Mouse (Mus musculus): ENCODE measurements around the gene Vmn1r87.

Gene Vmn1r87

DNA sequence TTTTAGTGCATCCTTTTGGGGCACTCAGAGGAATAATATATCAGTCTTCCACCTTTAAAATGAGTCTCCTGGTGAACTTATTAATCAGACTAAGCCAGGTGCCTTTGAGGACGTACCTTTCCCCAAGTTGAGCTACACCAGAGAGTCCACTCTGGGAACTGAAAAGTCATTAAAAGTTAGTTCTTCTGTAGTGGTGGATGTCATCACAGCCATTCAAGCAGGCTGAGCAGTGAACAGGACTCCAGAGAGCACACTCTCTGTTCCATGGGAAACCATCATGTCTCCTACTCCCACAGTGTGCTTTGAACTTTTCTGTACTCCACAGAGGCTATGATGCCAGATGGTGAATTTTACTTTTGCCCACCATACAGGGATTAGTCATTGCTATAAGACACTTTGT lies at the start of gene Vmn1r87:
TSS of gene Vmn1r87 (minus strand) at position 101 of the 400 bp plus-strand sequence.
- no peak for DNase-seq (ENCODE audit: low spot score)

GRCm38 (mm10) chr7:13159268-13159667 lies 19.3 kb upstream of the Vmn1r87 start, which contains the start of gene Vmn1r88:
Gene Vmn1r88 (plus strand): TSS chr7:13159568.
- DNase-seq (ENCODE audit: low spot score) = no peak

DNA sequence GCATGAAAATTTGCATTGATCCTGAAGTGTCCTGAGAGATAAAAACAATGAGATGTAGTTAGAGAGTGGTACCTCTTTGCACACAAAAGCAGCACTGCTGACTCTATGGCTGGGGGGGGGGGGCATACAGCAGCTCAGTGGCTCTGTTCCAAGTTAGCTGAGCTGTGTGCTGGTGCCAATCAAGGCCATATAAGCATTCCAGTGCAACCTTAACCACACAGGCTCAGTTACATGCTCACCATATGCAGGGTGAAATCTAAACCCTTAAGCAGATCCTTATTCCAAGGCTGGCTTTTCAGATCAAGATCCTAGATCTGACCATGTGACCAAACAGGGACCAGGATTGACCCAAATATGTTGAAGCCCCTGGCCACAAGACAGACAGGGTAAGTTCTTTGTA lies 2.6 kb downstream of the Vmn1r87 start:
- no peak for DNase-seq (ENCODE audit: low spot score)

DNA sequence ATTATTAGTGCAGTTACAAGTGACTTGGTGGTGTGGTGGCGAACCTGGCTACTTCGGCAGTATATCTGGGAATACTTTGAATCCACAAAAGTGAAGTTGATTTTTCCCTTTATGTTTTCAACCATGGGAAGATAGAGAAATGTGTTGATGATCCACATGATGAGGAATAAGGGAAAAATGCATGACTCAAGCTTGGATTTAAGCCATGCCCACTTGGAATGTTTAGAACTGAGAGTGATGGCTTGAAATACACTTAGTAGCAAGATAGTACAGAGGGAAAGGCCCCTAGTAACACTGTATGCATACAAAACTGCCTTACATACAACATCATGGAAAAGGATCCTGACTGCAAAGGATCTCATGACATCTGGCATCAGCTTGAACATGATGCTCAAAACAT lies 8.1 kb downstream of the Vmn1r87 start:
- DNase-seq (ENCODE audit: low spot score) = no peak

DNA sequence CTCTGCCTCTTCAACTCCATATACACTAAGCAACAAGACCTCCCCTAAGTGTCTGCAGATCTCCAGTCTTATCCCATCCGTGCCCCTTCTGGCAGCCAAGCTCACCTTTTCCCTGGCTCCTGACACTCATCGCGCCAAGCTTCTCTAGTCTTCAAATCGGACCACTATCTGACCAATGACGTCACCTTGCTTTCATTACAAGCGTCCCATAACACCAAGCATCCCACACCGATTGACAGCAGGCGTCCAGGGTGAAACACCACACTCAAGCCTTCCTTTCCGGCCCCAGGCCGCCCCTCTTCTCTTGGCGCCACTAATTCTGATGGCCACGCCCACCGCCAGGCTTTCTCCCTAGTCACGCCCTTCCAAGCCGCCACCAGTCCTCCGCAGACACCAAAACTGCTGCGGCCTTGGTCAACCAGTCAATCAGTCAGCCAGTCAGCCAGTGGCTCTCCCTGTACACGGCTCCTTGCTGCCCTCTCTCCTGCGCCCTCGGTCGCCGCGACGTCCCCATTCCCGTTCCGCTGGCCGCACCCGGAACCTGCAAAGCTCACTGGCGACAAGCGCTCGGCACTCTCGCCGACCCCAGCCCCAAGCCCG lies 16.3 kb downstream of the Vmn1r87 start:
- peak; percentile 3 for DNase-seq (ENCODE audit: low spot score)

DNA sequence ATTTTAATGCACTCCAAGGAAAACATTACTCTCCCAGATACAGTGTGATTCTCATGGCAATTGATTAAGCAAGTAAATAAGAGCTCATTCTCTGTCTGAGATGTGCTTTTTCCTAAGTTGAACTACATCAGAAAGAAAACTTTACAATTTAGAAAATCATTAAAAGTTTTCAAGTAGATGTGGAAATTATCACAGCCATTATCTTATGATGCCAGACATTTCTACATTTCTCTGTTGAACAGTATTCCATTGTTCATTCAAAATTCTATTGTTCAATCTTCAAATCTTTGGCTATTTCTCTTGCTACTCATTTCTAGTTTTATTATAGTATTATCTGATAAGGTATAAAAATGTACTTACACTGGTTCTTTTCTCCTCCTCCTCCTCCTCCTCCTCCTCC lies 20.1 kb downstream of the Vmn1r87 start, which contains the start of gene Vmn1r86:
TSS of gene Vmn1r86 (minus strand) at position 101 of the 400 bp plus-strand sequence.
- DNase-seq (ENCODE audit: low spot score) = no peak

DNA sequence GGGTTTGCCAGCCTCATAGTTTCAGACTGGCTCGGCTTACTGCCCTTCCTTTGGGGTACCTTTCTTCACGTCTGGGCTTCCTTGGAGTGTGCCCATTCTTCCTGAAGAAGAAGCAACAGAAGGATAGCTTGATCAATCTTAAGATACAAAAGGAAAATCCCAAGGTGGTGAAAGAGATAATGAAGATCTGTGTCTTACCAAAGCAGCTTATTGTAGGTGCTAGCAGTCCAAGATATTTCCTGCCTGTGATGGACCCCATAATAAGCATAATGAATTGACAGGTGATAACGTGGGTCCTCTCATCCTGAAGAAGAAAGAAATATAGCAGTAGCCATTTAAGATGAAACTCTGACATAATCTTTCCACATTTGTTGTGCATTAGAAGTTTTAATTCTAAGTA lies 44.9 kb downstream of the Vmn1r87 start, which contains the start of gene Vmn1r85:
TSS of gene Vmn1r85 (minus strand) at position 101 of the 400 bp plus-strand sequence.
- no peak for DNase-seq (ENCODE audit: low spot score)
